Mouse (Mus musculus) heart, postnatal 36 days (tissue): ENCODE results near the gene Tspo2. TPM values are rescaled to one million over a fixed set of nuclear protein-coding genes. Genes with fewer than 3 reads are reported as not detected.

Source experiments
- total RNA-seq, 2 experiments: library from RNA; stranded (reverse); gene quantifications; 2 replicates each; pipeline ENCODE4 v1.2.3; 2021

Tspo2 gene
- total RNA-seq, 2 experiments from 2014 or later = 0.27 to 0.64 TPM

Other genes with a start within 250 kb of the Tspo2 start
- gene Trem1, start 218.8 kb downstream of the Tspo2 start, total RNA-seq = not detected
- not detected for gene Trem3, start 203.7 kb downstream of the Tspo2 start, total RNA-seq
- under 1 TPM in 1 of 2 experiments, not detected in 1; 0.19 TPM for gene Treml4, start 187.2 kb downstream of the Tspo2 start, total RNA-seq
- gene Treml2, start 152.0 kb downstream of the Tspo2 start, total RNA-seq = under 1 TPM; 0.58 to 0.62 TPM
- under 1 TPM; 0.17 to 0.41 TPM for gene B430306N03Rik, start 135.4 kb downstream of the Tspo2 start, total RNA-seq
- 1 to 10 TPM; 1.5 to 2.2 TPM for gene Trem2, start 105.1 kb downstream of the Tspo2 start, total RNA-seq
- gene Treml1, start 91.6 kb downstream of the Tspo2 start, total RNA-seq = under 1 TPM; 0.35 to 0.36 TPM
- gene Nfya, start 41.6 kb downstream of the Tspo2 start, total RNA-seq = 10 to 100 TPM; 15.3 to 20.6 TPM
- gene Oard1, start 41.5 kb downstream of the Tspo2 start, total RNA-seq = 10 to 100 TPM; 15.8 to 16.3 TPM
- gene Apobec2, start 18.6 kb downstream of the Tspo2 start, total RNA-seq = 100 to 1,000 TPM; 236 to 256 TPM
- under 1 TPM in 1 of 2 experiments, not detected in 1; 0.24 TPM for gene Unc5cl, start 3.4 kb upstream of the Tspo2 start, total RNA-seq